Mouse (Mus musculus): ENCODE measurements at regions not wholly inside any gene's neighbourhood (a gene's known extent, or its start where the extent isn't known, plus 50 kb on each side); places are given as distances from the start of the nearest gene placed in this dataset.

DNA sequence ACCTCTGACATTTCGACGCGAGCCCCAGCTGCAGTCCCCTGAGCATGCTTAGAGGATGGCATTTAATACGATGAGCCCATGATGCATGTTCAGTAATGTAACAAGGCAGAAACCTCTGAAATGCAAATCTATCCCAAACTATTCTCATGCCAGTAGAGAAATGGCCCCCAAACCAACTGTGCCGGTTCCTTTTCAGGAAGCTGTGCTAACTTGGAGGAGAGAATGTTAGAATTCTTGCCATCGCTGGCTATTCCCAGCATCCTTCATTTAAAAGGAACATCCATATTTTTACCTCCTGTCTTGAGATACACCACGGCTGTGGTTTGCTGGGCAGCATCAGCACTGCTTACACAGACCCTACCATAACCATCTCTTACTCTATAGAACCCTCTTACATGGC is 104.7 kb upstream of the Mbnl2 start:
- Histone ChIP-seq H3K9ac (ENCODE audit: low read depth, low read length) (no peak overlapping the region), H3K27ac (no peak overlapping the region), H3K27me3 (ENCODE audit: control insufficient read depth, insufficient read depth, low read length) (no peaks in the 10 kb centered on the region), H3K4me3 (no peak overlapping the region), H3K36me3 (ENCODE audit: control insufficient read depth, insufficient read depth, low read length) (no peaks in the 10 kb centered on the region), H3K79me2 (replicated peaks; ENCODE audit: control insufficient read depth, insufficient read depth, low read length) (no peaks in the 10 kb centered on the region), H3K4me1 (ENCODE audit: control insufficient read depth, insufficient read depth, low read length) (no peaks in the 10 kb centered on the region)
- TF ChIP-seq EP300 (IDR thresholded peaks at IDR 0.05; ENCODE audit: insufficient read depth, low read depth, low read length) = no peak
- TF ChIP-seq POLR2A (IDR thresholded peaks at IDR 0.05; ENCODE audit: insufficient read depth, low read depth, low read length) = no peak
- no peak for TF ChIP-seq CTCF (IDR thresholded peaks at IDR 0.05)
- intact Hi-C loops (cut with DNase I) = no loop called here
- no peak for DNase-seq
- 88% methylated on average over 7 of the region's 7 CpGs for WGBS

DNA sequence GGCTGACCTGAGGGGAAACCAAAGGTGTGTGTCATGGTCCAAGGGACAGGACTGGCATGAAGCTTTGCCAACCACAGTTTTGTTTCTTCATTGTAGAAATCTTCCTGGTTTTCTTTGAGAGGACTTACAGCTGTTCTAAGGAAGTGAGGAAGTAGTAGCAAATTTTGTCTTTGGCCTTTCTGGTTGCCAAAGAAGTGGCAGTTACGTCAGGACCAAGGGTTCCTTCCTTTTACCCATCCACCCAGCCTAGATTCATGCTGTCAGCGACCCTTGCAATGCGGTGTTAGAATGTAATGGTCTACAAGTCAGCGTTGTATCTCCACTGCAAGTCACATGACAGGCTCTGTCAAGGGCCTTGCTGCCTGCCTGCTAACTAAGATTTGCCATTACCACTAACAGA is 103.4 kb upstream of the Mbnl2 start:
- no peaks in the 10 kb centered on the region for H3K79me2 ChIP-seq (replicated peaks; ENCODE audit: control insufficient read depth, insufficient read depth, low read length)
- intact Hi-C loops (cut with DNase I) = no loop called here
- no peak overlapping the region for H3K4me3 ChIP-seq
- no peak overlapping the region for H3K9ac ChIP-seq (ENCODE audit: low read depth, low read length)
- no peaks in the 10 kb centered on the region for H3K4me1 ChIP-seq (ENCODE audit: control insufficient read depth, insufficient read depth, low read length)
- H3K27ac ChIP-seq = no peak overlapping the region
- no peak for TF ChIP-seq EP300 (IDR thresholded peaks at IDR 0.05; ENCODE audit: insufficient read depth, low read depth, low read length)
- TF ChIP-seq POLR2A (IDR thresholded peaks at IDR 0.05; ENCODE audit: insufficient read depth, low read depth, low read length) = no peak
- TF ChIP-seq CTCF (IDR thresholded peaks at IDR 0.05) = no peak
- DNase-seq = no peak
- no peaks in the 10 kb centered on the region for H3K27me3 ChIP-seq (ENCODE audit: control insufficient read depth, insufficient read depth, low read length)
- 65% methylated on average over 4 of the region's 4 CpGs for WGBS
- no peaks in the 10 kb centered on the region for H3K36me3 ChIP-seq (ENCODE audit: control insufficient read depth, insufficient read depth, low read length)

DNA sequence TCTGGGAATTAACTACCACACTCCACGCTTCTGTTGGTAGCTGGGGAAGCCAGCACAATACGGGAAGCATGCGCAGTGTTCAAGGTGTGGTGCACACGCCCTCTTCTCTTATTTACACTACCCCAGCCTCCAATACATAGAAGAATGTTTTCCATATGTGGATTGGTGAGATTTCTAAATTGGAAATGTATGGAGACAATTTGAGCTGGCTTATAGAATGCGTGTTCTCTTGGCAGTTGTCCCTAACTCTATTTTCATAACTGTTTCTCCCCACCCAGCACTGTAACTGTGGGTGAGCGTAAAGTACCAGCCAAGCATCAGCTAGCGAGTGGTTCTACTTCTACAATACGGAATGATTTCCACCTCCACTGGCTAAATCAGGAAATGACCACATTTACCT is 102.6 kb upstream of the Mbnl2 start:
- Histone ChIP-seq H3K9ac (ENCODE audit: low read depth, low read length) (no peak overlapping the region), H3K36me3 (ENCODE audit: control insufficient read depth, insufficient read depth, low read length) (no peaks in the 10 kb centered on the region), H3K27me3 (ENCODE audit: control insufficient read depth, insufficient read depth, low read length) (no peaks in the 10 kb centered on the region), H3K79me2 (replicated peaks; ENCODE audit: control insufficient read depth, insufficient read depth, low read length) (no peaks in the 10 kb centered on the region), H3K4me1 (ENCODE audit: control insufficient read depth, insufficient read depth, low read length) (no peaks in the 10 kb centered on the region), H3K4me3 (no peak overlapping the region), H3K27ac (no peak overlapping the region)
- TF ChIP-seq EP300 (IDR thresholded peaks at IDR 0.05; ENCODE audit: insufficient read depth, low read depth, low read length) = no peak
- no peak for TF ChIP-seq POLR2A (IDR thresholded peaks at IDR 0.05; ENCODE audit: insufficient read depth, low read depth, low read length)
- TF ChIP-seq CTCF (IDR thresholded peaks at IDR 0.05) = no peak
- DNase-seq = no peak
- 91% methylated on average over 8 of the region's 8 CpGs for WGBS
- intact Hi-C loops (cut with DNase I) = no loop called here

DNA sequence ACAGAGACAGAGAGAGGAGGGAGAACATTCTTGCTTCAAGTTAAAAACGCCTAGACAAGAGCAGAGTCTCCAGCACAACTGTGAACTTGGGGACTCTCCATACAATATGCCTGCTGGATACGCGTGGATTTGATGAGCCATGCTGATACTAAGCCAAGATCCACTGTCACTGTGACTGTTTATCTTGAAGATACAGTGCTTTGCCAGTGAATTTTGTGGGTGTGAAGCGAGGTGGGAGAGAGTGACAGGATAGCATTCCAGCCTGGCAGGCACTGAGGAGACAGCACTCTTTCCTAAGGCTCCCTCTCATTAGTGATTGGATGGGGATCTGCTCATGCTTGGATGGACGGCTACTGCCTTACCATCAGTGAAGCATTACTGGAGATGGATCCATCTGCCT is 100.9 kb upstream of the Mbnl2 start:
- Histone ChIP-seq H3K27ac (no peak overlapping the region), H3K9ac (ENCODE audit: low read depth, low read length) (no peak overlapping the region), H3K4me1 (ENCODE audit: control insufficient read depth, insufficient read depth, low read length) (no peaks in the 10 kb centered on the region), H3K79me2 (replicated peaks; ENCODE audit: control insufficient read depth, insufficient read depth, low read length) (no peaks in the 10 kb centered on the region), H3K4me3 (no peak overlapping the region), H3K36me3 (ENCODE audit: control insufficient read depth, insufficient read depth, low read length) (no peaks in the 10 kb centered on the region), H3K27me3 (ENCODE audit: control insufficient read depth, insufficient read depth, low read length) (no peaks in the 10 kb centered on the region)
- intact Hi-C loops (cut with DNase I) = no loop called here
- whole genome bisulfite sequencing = 72% methylated on average over 5 of the region's 5 CpGs
- no peak for DNase-seq
- TF ChIP-seq EP300 (IDR thresholded peaks at IDR 0.05; ENCODE audit: insufficient read depth, low read depth, low read length) (no peak), CTCF (IDR thresholded peaks at IDR 0.05) (no peak), POLR2A (IDR thresholded peaks at IDR 0.05; ENCODE audit: insufficient read depth, low read depth, low read length) (no peak)

DNA sequence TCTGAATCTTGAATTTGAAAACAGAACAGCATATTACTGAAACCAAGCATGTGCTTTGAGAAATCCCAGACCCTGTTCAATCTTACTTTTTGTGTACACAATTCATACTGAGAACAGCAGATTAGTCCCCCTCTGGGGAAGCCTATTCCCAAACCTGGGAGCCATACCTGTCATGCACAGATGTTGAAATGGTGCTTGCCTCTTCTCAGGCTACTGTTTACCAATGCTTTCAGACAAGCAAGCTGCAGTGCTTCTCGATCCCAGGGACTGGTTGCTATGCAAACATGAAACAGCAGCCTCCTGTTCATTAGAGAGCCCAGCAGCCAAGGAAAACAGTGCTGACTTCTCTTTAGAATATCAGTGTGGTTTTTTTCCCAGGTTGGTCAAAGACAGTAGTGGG is 80.3 kb upstream of the Mbnl2 start:
- no peak for TF ChIP-seq EP300 (IDR thresholded peaks at IDR 0.05; ENCODE audit: insufficient read depth, low read depth, low read length)
- TF ChIP-seq CTCF (IDR thresholded peaks at IDR 0.05) = no peak
- TF ChIP-seq POLR2A (IDR thresholded peaks at IDR 0.05; ENCODE audit: insufficient read depth, low read depth, low read length) = no peak
- intact Hi-C loops (cut with DNase I) = no loop called here
- Histone ChIP-seq H3K27me3 (ENCODE audit: control insufficient read depth, insufficient read depth, low read length) (no peaks in the 10 kb centered on the region), H3K4me3 (no peak overlapping the region), H3K27ac (no peak overlapping the region), H3K36me3 (ENCODE audit: control insufficient read depth, insufficient read depth, low read length) (no peaks in the 10 kb centered on the region), H3K4me1 (ENCODE audit: control insufficient read depth, insufficient read depth, low read length) (no peaks in the 10 kb centered on the region), H3K9ac (ENCODE audit: low read depth, low read length) (no peak overlapping the region), H3K79me2 (replicated peaks; ENCODE audit: control insufficient read depth, insufficient read depth, low read length) (no peaks in the 10 kb centered on the region)
- no peak for DNase-seq
- 34% methylated on average over 1 of the region's 1 CpGs for WGBS

DNA sequence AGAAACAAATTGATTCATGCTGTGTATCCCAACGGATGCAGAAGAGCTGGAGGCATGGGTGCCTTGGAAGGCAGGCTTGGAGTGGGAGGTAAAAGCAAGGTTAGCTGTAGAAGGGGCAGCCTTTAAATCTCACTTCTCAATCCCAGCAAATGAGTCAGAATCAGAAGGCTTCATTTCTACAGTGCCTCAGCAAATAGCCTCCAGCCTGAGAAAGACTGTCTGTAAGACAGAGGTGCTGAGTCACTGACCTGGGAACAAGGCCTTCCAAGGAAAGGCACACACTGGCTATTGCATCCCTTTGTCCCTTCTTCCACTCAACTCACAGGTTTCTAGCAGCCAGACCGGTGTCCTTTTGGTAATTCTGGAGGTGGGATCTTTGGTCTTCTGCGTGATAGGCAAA is 63.7 kb upstream of the Mbnl2 start:
- TF ChIP-seq POLR2A (IDR thresholded peaks at IDR 0.05; ENCODE audit: insufficient read depth, low read depth, low read length) (no peak), EP300 (IDR thresholded peaks at IDR 0.05; ENCODE audit: insufficient read depth, low read depth, low read length) (no peak), CTCF (IDR thresholded peaks at IDR 0.05) (no peak)
- H3K27ac ChIP-seq = no peak overlapping the region
- no peaks in the 10 kb centered on the region for H3K4me1 ChIP-seq (ENCODE audit: control insufficient read depth, insufficient read depth, low read length)
- 77% methylated on average over 3 of the region's 3 CpGs for WGBS
- H3K27me3 ChIP-seq (ENCODE audit: control insufficient read depth, insufficient read depth, low read length) = no peaks in the 10 kb centered on the region
- H3K79me2 ChIP-seq (replicated peaks; ENCODE audit: control insufficient read depth, insufficient read depth, low read length) = no peaks in the 10 kb centered on the region
- no peak for DNase-seq
- intact Hi-C loops (cut with DNase I) = no loop called here
- H3K36me3 ChIP-seq (ENCODE audit: control insufficient read depth, insufficient read depth, low read length) = no peaks in the 10 kb centered on the region
- H3K4me3 ChIP-seq = no peak overlapping the region
- no peak overlapping the region for H3K9ac ChIP-seq (ENCODE audit: low read depth, low read length)

Measured in heart, adult 2 months (tissue).